Mouse (Mus musculus): ENCODE data around the gene Col1a1. TPM values are rescaled to one million over a fixed set of nuclear protein-coding genes. Genes with fewer than 3 reads are reported as not detected.

Col1a1 gene
- polyA plus RNA-seq (2014; fragmentation: Nextera tagmentation; extraction: Ambion mirVana) = 89.0 and 102 TPM in 2 replicates

DNA sequence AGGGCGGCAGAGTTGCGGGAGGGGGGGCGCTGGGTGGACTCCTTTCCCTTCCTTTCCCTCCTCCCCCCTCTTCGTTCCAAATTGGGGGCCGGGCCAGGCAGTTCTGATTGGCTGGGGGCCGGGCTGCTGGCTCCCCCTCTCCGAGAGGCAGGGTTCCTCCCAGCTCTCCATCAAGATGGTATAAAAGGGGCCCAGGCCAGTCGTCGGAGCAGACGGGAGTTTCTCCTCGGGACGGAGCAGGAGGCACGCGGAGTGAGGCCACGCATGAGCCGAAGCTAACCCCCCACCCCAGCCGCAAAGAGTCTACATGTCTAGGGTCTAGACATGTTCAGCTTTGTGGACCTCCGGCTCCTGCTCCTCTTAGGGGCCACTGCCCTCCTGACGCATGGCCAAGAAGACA, at the start of gene Col1a1:
Gene Col1a1 (plus strand): TSS at position 180 of the 400 bp plus-strand sequence.
- peak; percentile 62 for DNase-seq (ENCODE audit: low spot score)

GRCm38 (mm10) chr11:94891155-94891554, 44.9 kb upstream of the Col1a1 start:
- Histone ChIP-seq H3K27ac (replicated peaks; ENCODE audit: low read depth, low read length) (no peak overlapping the region), H3K4me2 (ENCODE audit: low read depth, severe bottlenecking) (no peak overlapping the region), H3K36me3 (ENCODE audit: control insufficient read depth, insufficient read depth, low read length) (no peaks in the 10 kb centered on the region), H3K9ac (ENCODE audit: low read length) (no peak overlapping the region), H3K4me1 (ENCODE audit: control insufficient read depth, insufficient read depth, low read length) (no peaks in the 10 kb centered on the region), H3K4me3 (ENCODE audit: low read depth, low read length) (no peak overlapping the region), H3K27me3 (ENCODE audit: control insufficient read depth, insufficient read depth, low read length) (no peaks in the 10 kb centered on the region), H3K9me3 (ENCODE audit: control insufficient read depth, low read length) (no peaks in the 10 kb centered on the region)
- DNase-seq (ENCODE audit: low spot score) (no peak), ATAC-seq (ENCODE audit: insufficient number of reproducible peaks, low FRiP score, low TSS enrichment, low read depth) (no peak)
- WGBS = 33% methylated on average over 6 of the region's 6 CpGs

More for the DNA sequence above, at the start of gene Col1a1:
- Histone ChIP-seq H3K27ac (replicated peaks; ENCODE audit: low read depth, low read length) (peak within 1 kb of the TSS; percentile 43; the same call in 1 of the 2 replicates), H3K4me3 (ENCODE audit: low read depth, low read length) (peak within 1 kb of the TSS; percentile 43), H3K4me2 (ENCODE audit: low read depth, severe bottlenecking) (peak within 1 kb of the TSS; percentile 79), H3K9me3 (ENCODE audit: control insufficient read depth, low read length) (no peaks in the 10 kb centered on the region), H3K4me1 (ENCODE audit: control insufficient read depth, insufficient read depth, low read length) (peaks cover 29% of the 10 kb centered on the region), H3K36me3 (ENCODE audit: control insufficient read depth, insufficient read depth, low read length) (peaks cover 3% of the 10 kb centered on the region), H3K27me3 (ENCODE audit: control insufficient read depth, insufficient read depth, low read length) (no peaks in the 10 kb centered on the region), H3K9ac (ENCODE audit: low read length) (peak within 1 kb of the TSS; percentile 32)
- no peak; the same call in 1 of the 2 replicates for ATAC-seq (ENCODE audit: insufficient number of reproducible peaks, low FRiP score, low TSS enrichment, low read depth)
- 14% methylated on average over 19 of the region's 19 CpGs for WGBS

- H3K27ac ChIP-seq (replicated peaks; ENCODE audit: low read depth, low read length) = no peak overlapping the region
- DNase-seq (ENCODE audit: low spot score) = no peak
- H3K4me2 ChIP-seq (ENCODE audit: low read depth, severe bottlenecking) = no peak overlapping the region
- H3K27me3 ChIP-seq (ENCODE audit: control insufficient read depth, insufficient read depth, low read length) = no peaks in the 10 kb centered on the region
- no peaks in the 10 kb centered on the region for H3K36me3 ChIP-seq (ENCODE audit: control insufficient read depth, insufficient read depth, low read length)
- H3K4me3 ChIP-seq (ENCODE audit: low read depth, low read length) = no peak overlapping the region
- H3K9ac ChIP-seq (ENCODE audit: low read length) = no peak overlapping the region
- H3K4me1 ChIP-seq (ENCODE audit: control insufficient read depth, insufficient read depth, low read length) = 0 out of 2 replicates have a peak, but pooled peaks cover 4% of the 10 kb centered on the region
- no peak for ATAC-seq (ENCODE audit: insufficient number of reproducible peaks, low FRiP score, low TSS enrichment, low read depth)
- 75% methylated on average over 16 of the region's 16 CpGs for WGBS
- no peaks in the 10 kb centered on the region for H3K9me3 ChIP-seq (ENCODE audit: control insufficient read depth, low read length)
These were observed 39.2 kb upstream of the Col1a1 start for GRCm38 (mm10) chr11:94896753-94897376.

GRCm38 (mm10) chr11:94901231-94901630, 34.8 kb upstream of the Col1a1 start:
- DNase-seq (ENCODE audit: low spot score) = no peak
- no peak for ATAC-seq (ENCODE audit: insufficient number of reproducible peaks, low FRiP score, low TSS enrichment, low read depth)
- H3K9ac ChIP-seq (ENCODE audit: low read length) = no peak overlapping the region
- 70% methylated on average over 2 of the region's 2 CpGs for WGBS
- no peaks in the 10 kb centered on the region for H3K27me3 ChIP-seq (ENCODE audit: control insufficient read depth, insufficient read depth, low read length)
- H3K4me3 ChIP-seq (ENCODE audit: low read depth, low read length) = no peak overlapping the region
- H3K4me1 ChIP-seq (ENCODE audit: control insufficient read depth, insufficient read depth, low read length) = 0 out of 2 replicates have a peak, but pooled peaks cover 4% of the 10 kb centered on the region
- no peak overlapping the region for H3K4me2 ChIP-seq (ENCODE audit: low read depth, severe bottlenecking)
- no peak overlapping the region for H3K27ac ChIP-seq (replicated peaks; ENCODE audit: low read depth, low read length)
- H3K36me3 ChIP-seq (ENCODE audit: control insufficient read depth, insufficient read depth, low read length) = no peaks in the 10 kb centered on the region
- no peaks in the 10 kb centered on the region for H3K9me3 ChIP-seq (ENCODE audit: control insufficient read depth, low read length)

GRCm38 (mm10) chr11:94904306-94904705, 31.7 kb upstream of the Col1a1 start:
- no peak overlapping the region for H3K4me3 ChIP-seq (ENCODE audit: low read depth, low read length)
- H3K4me2 ChIP-seq (ENCODE audit: low read depth, severe bottlenecking) = no peak overlapping the region
- WGBS = 89% methylated on average over 3 of the region's 3 CpGs
- DNase-seq (ENCODE audit: low spot score) (no peak), ATAC-seq (ENCODE audit: insufficient number of reproducible peaks, low FRiP score, low TSS enrichment, low read depth) (no peak)
- no peaks in the 10 kb centered on the region for H3K4me1 ChIP-seq (ENCODE audit: control insufficient read depth, insufficient read depth, low read length)
- H3K36me3 ChIP-seq (ENCODE audit: control insufficient read depth, insufficient read depth, low read length) = no peaks in the 10 kb centered on the region
- H3K27ac ChIP-seq (replicated peaks; ENCODE audit: low read depth, low read length) = no peak overlapping the region
- no peaks in the 10 kb centered on the region for H3K27me3 ChIP-seq (ENCODE audit: control insufficient read depth, insufficient read depth, low read length)
- H3K9ac ChIP-seq (ENCODE audit: low read length) = no peak overlapping the region
- no peaks in the 10 kb centered on the region for H3K9me3 ChIP-seq (ENCODE audit: control insufficient read depth, low read length)

DNA sequence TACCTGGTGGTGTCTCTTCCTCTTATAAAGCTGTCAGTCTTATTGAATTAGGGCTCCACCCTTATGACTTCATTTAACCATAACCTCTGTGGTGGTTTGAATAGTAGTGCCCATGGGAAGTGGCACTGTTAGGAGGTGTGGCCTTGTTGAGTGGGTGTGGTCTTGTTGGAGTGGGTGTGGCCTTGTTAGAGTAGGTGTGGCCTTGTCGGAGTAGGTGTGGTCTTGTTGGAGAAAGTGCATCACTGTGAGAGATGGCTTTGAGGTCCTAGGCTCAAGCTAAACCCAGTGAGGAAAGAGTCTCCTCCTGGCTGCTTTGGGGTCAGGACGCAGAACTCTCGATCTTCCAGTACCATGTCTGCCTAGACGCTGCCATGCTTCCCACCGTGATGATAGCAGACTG, 25.1 kb upstream of the Col1a1 start:
- no peaks in the 10 kb centered on the region for H3K27me3 ChIP-seq (ENCODE audit: control insufficient read depth, insufficient read depth, low read length)
- H3K9me3 ChIP-seq (ENCODE audit: control insufficient read depth, low read length) = no peaks in the 10 kb centered on the region
- ATAC-seq (ENCODE audit: insufficient number of reproducible peaks, low FRiP score, low TSS enrichment, low read depth) = no peak
- H3K9ac ChIP-seq (ENCODE audit: low read length) = no peak overlapping the region
- H3K27ac ChIP-seq (replicated peaks; ENCODE audit: low read depth, low read length) = no peak overlapping the region
- H3K4me1 ChIP-seq (ENCODE audit: control insufficient read depth, insufficient read depth, low read length) = peaks cover 2% of the 10 kb centered on the region; the same call in 1 of the 2 replicates
- 77% methylated on average over 5 of the region's 5 CpGs for WGBS
- H3K4me2 ChIP-seq (ENCODE audit: low read depth, severe bottlenecking) = no peak overlapping the region
- DNase-seq (ENCODE audit: low spot score) = no peak
- no peaks in the 10 kb centered on the region for H3K36me3 ChIP-seq (ENCODE audit: control insufficient read depth, insufficient read depth, low read length)
- H3K4me3 ChIP-seq (ENCODE audit: low read depth, low read length) = no peak overlapping the region

- peaks cover 10% of the 10 kb centered on the region for H3K4me1 ChIP-seq (ENCODE audit: control insufficient read depth, insufficient read depth, low read length)
- ATAC-seq (ENCODE audit: insufficient number of reproducible peaks, low FRiP score, low TSS enrichment, low read depth) = no peak
- H3K4me3 ChIP-seq (ENCODE audit: low read depth, low read length) = no peak overlapping the region
- H3K36me3 ChIP-seq (ENCODE audit: control insufficient read depth, insufficient read depth, low read length) = no peaks in the 10 kb centered on the region
- H3K4me2 ChIP-seq (ENCODE audit: low read depth, severe bottlenecking) = no peak overlapping the region
- no peak for DNase-seq (ENCODE audit: low spot score)
- no peaks in the 10 kb centered on the region for H3K27me3 ChIP-seq (ENCODE audit: control insufficient read depth, insufficient read depth, low read length)
- no peak overlapping the region for H3K9ac ChIP-seq (ENCODE audit: low read length)
- H3K9me3 ChIP-seq (ENCODE audit: control insufficient read depth, low read length) = no peaks in the 10 kb centered on the region
- WGBS = 75% methylated on average over 3 of the region's 3 CpGs
- no peak overlapping the region for H3K27ac ChIP-seq (replicated peaks; ENCODE audit: low read depth, low read length)
These were observed 23.5 kb upstream of the Col1a1 start for GRCm38 (mm10) chr11:94912568-94912967.

DNA sequence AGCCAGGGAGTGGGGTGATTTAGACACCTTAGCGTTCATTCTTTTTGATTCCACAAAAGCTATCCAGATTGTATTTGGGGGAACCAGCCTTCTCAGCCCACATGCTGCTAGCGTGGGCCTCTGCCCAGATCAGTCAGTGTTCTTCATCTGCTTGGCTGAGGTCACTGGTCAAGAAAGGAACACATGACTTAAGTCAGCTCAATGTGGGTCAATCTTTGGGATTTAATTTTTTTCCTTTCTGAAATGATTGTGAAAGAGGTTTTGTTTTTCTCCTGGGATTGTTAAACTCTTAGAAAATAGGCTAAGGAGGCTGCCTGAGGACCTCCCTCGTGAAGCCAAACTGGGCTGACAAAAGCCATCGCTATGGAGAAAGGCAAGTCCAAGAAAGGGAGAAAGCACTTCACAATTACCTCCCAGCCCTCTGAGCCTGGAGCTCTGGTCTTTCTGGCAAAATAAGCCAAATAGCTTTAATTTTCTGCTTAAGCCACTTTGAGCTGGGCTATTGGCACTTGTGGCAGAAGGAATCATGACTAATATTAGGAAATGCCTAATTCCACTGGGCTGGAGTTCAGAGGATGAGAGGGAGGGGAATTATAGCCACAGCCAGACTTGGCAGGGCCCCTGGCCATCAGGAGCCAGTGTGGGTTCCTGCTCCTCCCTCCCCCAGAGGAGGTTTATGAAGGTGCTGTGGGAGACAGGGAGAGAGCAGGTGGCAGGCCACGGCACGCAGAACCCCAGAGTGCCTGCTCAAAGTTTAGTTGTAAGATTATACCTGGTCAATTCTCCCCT, 22.5 kb upstream of the Col1a1 start:
- Histone ChIP-seq H3K9ac (ENCODE audit: low read length) (no peak overlapping the region), H3K4me3 (ENCODE audit: low read depth, low read length) (no peak overlapping the region), H3K27ac (replicated peaks; ENCODE audit: low read depth, low read length) (no peak overlapping the region), H3K4me2 (ENCODE audit: low read depth, severe bottlenecking) (no peak overlapping the region), H3K36me3 (ENCODE audit: control insufficient read depth, insufficient read depth, low read length) (no peaks in the 10 kb centered on the region), H3K27me3 (ENCODE audit: control insufficient read depth, insufficient read depth, low read length) (no peaks in the 10 kb centered on the region), H3K4me1 (ENCODE audit: control insufficient read depth, insufficient read depth, low read length) (peaks cover 10% of the 10 kb centered on the region), H3K9me3 (ENCODE audit: control insufficient read depth, low read length) (no peaks in the 10 kb centered on the region)
- 76% methylated on average over 6 of the region's 6 CpGs for WGBS
- DNase-seq (ENCODE audit: low spot score) (no peak), ATAC-seq (ENCODE audit: insufficient number of reproducible peaks, low FRiP score, low TSS enrichment, low read depth) (no peak)

Measured in limb, embryonic 11.5 days (tissue).